Mouse (Mus musculus) lung, postnatal 14 days (tissue): ENCODE results near the gene Itgb5.

Experiments used
- DNase-seq: peaks from one replicate; pipeline ENCODE4 v3.0.0; 2021

Gene Itgb5

GRCm38 (mm10) chr16:33996030-33996429 lies 166.6 kb downstream of the Itgb5 start:
- peak; percentile 75 for DNase-seq

- no peak for DNase-seq
These were observed 168.5 kb downstream of the Itgb5 start for GRCm38 (mm10) chr16:33998011-33998410.
